Mouse (Mus musculus) urinary bladder, postnatal 4 days (tissue): ENCODE results near the gene Pik3r6.

Source experiments
- DNase-seq, 2 experiments: peaks; one replicate each; pipeline ENCODE4 v3.0.0; 2021 to 2022; ENCODE audit warnings: low spot score in 2 of 2

Pik3r6 gene

DNA sequence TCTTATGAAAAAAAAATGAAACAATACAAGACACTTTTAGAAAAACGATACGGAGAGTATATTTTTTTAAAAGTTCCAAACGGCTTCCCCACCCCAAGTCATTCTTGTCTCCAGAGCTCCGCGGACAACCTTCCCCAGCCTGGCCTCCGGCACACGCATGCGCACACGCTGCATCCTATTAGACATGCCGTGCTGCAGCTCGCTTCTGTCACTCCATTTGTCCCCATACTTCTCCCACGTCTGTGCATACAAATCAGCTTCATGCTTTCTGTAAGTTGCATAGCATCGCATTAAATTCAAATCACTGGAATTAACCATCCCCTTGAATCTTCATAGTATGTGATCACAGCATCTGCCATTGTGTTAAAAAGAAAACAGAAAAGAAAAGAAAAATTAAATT, 80.4 kb downstream of the Pik3r6 start:
- DNase-seq = no peak

DNA sequence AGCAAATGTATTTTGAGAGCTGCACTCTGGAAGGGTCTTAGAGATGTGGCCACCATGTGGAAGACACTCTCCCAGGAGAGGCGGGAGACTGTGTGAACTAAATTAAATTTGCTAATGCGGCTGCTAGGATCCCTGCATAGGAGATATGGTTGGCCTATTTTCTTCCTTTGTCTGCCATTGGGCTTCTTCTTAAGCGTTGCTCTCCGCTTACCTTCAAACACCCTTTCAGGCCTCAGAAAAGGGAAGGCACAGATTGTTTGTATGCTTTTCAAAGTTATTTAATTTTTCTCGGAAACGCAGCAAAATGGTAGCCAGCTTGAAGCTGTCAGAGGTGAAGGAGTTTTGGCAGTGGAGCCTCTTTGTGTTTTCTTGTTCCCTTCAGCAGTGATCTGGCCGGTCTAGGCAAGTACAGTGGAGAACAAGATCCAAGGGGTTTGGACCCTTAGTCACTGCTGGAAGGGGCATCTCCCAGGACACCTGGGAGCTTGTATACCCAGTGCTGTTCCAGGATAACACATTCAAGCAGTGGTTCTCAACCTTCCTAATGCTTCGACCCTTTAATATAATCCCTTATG, 81.2 kb downstream of the Pik3r6 start:
- DNase-seq = no peak

DNA sequence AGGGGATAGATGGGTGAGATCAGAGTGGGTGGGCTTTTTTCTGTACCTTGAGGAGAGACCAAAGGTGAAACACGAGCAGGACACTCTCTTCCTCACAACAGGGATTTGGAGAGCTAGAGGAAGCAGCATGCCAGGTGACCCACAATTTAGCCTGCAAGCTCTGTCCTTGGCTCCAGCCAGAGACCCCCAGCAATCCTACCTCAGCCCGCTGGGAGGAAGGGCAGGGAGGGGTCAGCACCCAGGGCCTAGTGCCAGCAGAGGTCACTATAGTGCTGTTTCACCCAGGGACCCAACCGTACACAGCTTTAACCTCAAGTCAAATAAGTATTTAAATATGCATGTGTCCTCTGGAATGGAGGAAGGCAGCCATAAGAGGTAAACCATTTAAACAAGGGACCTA, 83.1 kb downstream of the Pik3r6 start:
- no peak for DNase-seq

DNA sequence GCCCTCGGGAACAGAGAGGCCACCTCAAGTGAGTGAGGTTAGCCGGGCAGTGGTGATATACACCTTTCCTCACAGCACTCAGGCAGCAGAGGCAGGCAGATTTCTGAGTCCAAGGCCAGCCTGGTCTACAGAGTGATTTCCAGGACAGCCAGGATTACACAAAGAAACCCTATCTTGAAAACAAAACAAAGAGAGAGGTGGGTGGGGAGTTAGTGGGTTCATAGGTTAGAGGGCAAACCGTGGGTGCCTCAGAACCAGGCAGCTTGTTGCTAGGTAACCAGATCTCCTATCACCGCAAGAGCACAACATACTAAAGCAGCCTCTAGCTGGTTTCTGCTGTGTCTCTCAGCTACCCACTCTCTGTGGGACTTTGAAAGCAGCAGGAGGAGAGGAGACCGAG, 83.9 kb downstream of the Pik3r6 start, which contains the start of gene Ccdc42:
Gene Ccdc42, plus strand, starts transcription at position 301 of the 400 bp plus-strand sequence.
- DNase-seq = no peak

DNA sequence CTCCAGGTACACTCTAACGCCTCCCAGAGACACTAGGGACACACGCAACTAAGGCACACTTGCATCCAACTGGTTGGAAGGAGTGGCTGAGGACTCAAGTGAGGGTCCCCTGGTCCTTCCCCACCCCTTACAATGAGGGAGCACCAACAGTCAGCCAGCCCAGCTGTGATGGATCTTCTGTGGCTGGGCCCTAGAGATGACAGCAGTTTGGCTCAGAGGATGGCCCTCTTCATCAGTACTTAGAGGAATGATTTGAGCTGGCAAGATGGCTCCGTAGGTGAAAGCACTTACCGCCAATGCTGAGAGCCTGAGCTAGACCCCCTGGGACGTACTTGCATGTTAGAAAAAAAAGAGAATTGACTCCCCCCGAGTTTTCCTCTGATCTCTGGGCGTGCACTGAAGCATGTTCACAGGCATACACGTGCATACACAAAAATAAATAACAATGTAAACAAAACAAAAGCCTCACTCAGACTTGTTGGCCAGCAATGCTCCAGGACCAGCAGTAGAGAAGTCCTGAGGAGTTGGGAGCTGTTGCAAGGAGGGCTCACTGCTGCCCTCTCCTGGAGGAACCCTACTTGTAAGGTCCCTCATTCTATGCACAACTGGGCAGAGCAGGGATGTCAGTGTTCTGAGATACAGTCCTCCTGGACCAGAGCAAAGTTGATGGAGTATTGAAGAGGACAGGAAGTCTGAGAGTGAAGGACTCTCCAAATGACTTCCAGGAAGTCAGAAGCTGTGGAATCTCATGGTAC, 86.4 kb downstream of the Pik3r6 start:
- peak; percentile 45 to 82 for DNase-seq

DNA sequence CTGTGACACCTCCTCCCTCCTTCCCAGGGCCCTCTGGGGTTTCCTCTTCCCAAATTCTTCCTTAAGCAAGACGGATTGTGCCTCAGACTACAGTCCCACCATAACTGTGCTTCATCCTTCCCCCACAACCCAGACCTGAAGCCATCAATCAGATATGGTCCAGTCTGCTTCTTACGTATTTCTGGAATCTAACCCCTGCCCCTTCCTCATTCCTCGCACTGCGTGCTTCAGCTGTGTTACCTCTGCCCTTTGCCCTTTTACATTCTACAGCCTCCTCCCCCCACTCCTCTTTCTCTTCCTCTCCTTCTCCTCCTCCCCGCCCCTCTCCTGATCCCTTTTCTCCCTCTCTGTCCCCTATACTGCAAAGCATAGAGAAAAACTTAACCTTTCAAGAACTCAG, 88.9 kb downstream of the Pik3r6 start:
- DNase-seq = no peak

DNA sequence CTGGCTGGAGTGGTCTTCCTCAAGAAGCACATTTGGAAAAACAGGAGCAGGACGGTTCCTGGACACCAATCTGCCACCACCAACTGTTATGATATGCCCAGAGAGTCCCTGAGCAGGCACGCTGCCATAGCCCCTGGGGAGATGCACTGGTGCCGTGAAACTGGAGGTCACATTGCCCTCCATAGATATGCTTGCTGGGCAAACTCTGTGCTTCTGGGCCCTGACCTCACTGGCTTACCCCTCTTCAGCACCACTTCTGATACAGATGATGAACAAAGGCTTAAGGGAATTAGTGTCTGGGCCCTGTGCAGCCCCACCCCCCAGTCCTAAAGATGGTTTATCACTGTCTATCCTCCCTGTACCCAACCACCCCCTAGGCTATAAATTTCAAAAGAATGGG, 90.4 kb downstream of the Pik3r6 start:
- DNase-seq = no peak

DNA sequence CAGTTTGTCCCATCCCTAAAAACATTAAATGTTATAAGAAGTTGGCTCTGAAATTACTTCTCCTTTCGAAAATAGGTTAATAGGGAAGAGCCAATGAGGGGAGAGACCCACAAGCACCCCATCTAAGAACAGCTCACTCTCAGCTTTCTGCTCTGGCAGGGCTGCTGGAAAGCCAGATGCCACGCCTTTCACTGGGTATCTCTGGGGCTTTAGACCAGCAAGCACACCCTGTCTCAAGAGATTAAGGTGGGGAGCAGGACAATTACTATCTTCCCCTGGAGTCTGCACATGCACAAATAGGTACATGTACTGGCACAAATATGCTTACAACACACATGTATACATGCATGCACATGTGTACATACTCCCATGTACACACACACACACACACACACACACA, 95.1 kb downstream of the Pik3r6 start:
- no peak for DNase-seq

DNA sequence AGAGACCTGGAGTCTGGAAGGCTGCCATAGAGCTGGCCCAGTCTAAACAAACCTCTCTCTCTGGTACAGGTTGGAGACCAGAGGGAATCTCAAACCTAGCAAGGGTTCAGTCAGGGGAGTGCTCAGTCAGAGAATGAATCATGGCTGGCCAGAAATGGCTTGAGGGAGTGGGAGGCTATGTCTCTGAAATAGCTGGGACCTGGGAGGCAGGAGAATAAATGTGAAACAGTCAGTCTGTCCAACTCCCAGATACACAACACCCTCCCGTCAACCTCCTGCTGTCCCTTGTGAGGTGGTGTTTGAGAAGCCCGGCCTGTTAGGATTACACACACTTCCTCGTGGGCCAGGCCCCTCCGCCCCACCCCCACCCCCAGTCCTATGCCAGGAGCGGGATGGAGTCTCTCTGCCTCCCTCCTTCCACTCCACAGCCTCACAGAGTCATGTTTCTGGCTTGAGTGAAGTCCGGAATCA, 97.8 kb downstream of the Pik3r6 start:
- no peak for DNase-seq

DNA sequence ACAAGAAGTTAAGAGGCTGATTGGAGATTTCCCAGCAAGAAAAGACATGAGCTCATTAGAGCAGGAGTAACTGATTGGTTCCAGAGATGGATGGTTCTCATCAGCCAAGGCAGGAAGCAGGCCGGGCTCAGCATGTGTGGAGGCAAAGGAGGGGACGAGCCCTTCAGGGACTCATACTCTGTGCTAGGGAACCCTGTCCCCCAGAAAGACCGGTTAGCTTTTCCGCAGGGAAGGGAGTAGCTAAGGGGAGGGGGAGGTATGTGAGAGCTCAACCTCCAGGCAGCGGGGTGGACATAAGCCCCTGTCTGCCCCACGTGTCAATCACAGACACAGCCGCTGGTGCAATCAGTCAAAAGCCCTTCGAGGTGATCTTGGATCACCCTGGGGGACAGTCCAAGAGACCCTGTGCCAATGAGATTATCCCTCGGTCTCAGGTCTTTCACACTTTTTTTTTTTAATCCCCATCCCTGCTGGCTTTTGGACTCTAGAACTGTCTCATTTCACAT, 98.7 kb downstream of the Pik3r6 start:
- DNase-seq = no peak
